Mouse (Mus musculus): ENCODE data around the gene Gm15217. TPM values are rescaled to one million over a fixed set of nuclear protein-coding genes. Genes with fewer than 3 reads are reported as not detected.

The Gm15217 gene
- total RNA-seq (2023) = not detected

DNA sequence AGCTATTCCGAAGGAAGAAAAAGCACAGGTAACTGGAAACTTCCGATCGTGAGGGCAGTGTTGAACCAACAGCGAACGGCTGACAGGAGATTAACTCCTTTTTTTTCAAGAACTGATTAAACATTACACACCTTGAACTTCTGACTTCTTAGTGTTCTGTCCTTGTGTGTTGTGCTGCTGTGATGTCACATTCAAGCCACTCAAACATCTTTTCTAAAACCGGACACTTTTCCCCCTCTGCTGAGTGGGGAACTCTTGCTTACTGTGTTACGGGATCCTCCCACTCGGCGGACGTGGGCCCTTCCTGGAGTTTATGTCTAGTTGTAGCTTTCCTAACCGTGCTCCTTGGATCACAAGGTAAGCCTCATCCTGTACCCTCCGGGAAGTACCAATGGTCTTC is at the start of gene Gm15217:
Gm15217 (plus strand) TSS at position 130 of the 400 bp plus-strand sequence.

DNA sequence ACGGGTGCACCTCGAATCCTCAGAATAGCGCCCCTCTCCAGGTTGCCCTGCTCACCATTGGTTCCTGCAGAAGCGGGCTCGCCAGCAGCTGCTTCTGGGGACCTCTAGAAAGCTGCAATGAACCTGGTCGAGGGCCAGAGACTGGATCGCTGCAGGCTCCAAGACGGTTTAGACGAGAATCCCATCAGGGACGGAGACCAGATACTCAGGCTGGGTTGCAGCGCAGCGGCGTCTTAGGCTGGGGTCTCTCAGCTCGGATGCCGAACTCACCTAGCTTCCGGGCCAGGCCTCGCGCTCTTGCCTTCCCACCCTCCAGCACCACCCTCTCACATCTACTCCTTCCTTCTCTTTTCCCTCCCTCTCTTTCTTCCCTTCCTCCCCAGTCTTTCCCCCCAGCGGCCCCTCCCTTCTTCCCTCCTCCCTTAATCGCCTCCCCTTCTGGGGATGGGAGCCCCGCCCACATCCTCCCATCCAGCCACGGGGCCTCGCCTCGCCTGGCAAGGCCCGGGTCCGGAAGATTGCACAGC is 11.1 kb downstream of the Gm15217 start, which contains the start of gene Bmp4:
Bmp4 (minus strand) TSS at position 421 of the 527 bp plus-strand sequence.

Other genes with a start within 250 kb of the Gm15217 start
- not detected for gene Bmp4, start 11.3 kb downstream of the Gm15217 start, total RNA-seq (2023)